ENCODE assay signal across 24 mouse cellular contexts in genomic region chr3:129593735-129594134, GRCm38 (mm10).
"Had no signal": no experiment of that assay in that cellular context is flagged by ENCODE, and none has a peak within 500 bp of the region (broad histone marks: within the 10 kb centered on the region; RNA-seq: fewer than 3 reads in every experiment).

No protein-coding gene starts in this region.

- H3K4me3 ChIP-seq: heart, embryonic 10.5 days; heart, embryonic 12.5 days; heart, embryonic 13.5 days; heart, embryonic 15.5 days; hindbrain, embryonic 10.5 days; hindbrain, embryonic 12.5 days; hindbrain, embryonic 13.5 days; hindbrain, embryonic 15.5 days; intestine, embryonic 15.5 days; kidney, embryonic 15.5 days; layer of hippocampus, adult 2 months; left cerebral cortex, adult 2 months had no signal

- H3K36me3 ChIP-seq: heart, embryonic 10.5 days; heart, embryonic 13.5 days; heart, embryonic 15.5 days; hindbrain, embryonic 12.5 days; hindbrain, embryonic 13.5 days; hindbrain, embryonic 15.5 days; intestine, embryonic 15.5 days; kidney, embryonic 15.5 days had no signal

- H3K9ac ChIP-seq: heart, embryonic 12.5 days; heart, embryonic 13.5 days; heart, embryonic 15.5 days; hindbrain, embryonic 12.5 days; hindbrain, embryonic 13.5 days; hindbrain, embryonic 14.5 days; hindbrain, embryonic 15.5 days; intestine, embryonic 15.5 days; kidney, embryonic 15.5 days had no signal

- H3K4me2 ChIP-seq: heart, embryonic 11.5 days; heart, embryonic 12.5 days; heart, embryonic 13.5 days; heart, embryonic 15.5 days; hindbrain, embryonic 12.5 days; hindbrain, embryonic 13.5 days; hindbrain, embryonic 14.5 days; hindbrain, embryonic 15.5 days; intestine, embryonic 15.5 days; kidney, embryonic 15.5 days had no signal

- H3K9me3 ChIP-seq: heart, embryonic 10.5 days; heart, embryonic 12.5 days; heart, embryonic 13.5 days; heart, embryonic 15.5 days; hindbrain, embryonic 10.5 days; hindbrain, embryonic 12.5 days; hindbrain, embryonic 13.5 days; hindbrain, embryonic 15.5 days; intestine, embryonic 15.5 days; kidney, embryonic 15.5 days had no signal

- H3K27me3 ChIP-seq: heart, embryonic 12.5 days; heart, embryonic 13.5 days; heart, embryonic 15.5 days; hindbrain, embryonic 12.5 days; hindbrain, embryonic 13.5 days; hindbrain, embryonic 15.5 days; intestine, embryonic 15.5 days; kidney, embryonic 15.5 days had no signal

- DNase-seq: heart, postnatal 10 days; heart, postnatal 14 days; heart, postnatal 36 days; heart, postnatal 4 days; layer of hippocampus, adult 9-11 months; layer of hippocampus, postnatal 36 days had no signal

- H3K4me1 ChIP-seq: intestine, embryonic 15.5 days had no signal

- H3K27ac ChIP-seq: heart, embryonic 10.5 days; heart, embryonic 13.5 days; heart, embryonic 15.5 days; hindbrain, embryonic 10.5 days; hindbrain, embryonic 12.5 days; hindbrain, embryonic 13.5 days; hindbrain, embryonic 14.5 days; hindbrain, embryonic 15.5 days; hindbrain, postnatal 0 days; intestine, embryonic 15.5 days; kidney, embryonic 15.5 days; layer of hippocampus, adult 2 months; left cerebral cortex, adult 2 months had no signal

- ATAC-seq: hindbrain, postnatal 0 days; inflammation-experienced regulatory T-cells, adult 6 months; intestine, embryonic 15.5 days; intestine, embryonic 16.5 days; intestine, postnatal 0 days had no signal
